Mouse (Mus musculus) heart, postnatal 25 days (tissue): Measurements from ENCODE around the gene Bmp10. TPM values are rescaled to one million over a fixed set of nuclear protein-coding genes. Genes with fewer than 3 reads are reported as not detected.

Experiments
- DNase-seq: peaks from one replicate; pipeline ENCODE4 v3.0.0; 2022; ENCODE audit warnings: low spot score
- intact Hi-C: fragments of 180-260 bp; cut with DNase I; formaldehyde crosslinking; loops from one replicate; pipeline ENCODE4 v1.15.1; 2025
- total RNA-seq, 2 experiments: library from RNA; stranded (reverse); gene quantifications; 2 replicates each; pipeline ENCODE4 v1.2.3; 2021

Bmp10 gene
- 10 to 100 TPM; 55.6 to 58.8 TPM for total RNA-seq

DNA sequence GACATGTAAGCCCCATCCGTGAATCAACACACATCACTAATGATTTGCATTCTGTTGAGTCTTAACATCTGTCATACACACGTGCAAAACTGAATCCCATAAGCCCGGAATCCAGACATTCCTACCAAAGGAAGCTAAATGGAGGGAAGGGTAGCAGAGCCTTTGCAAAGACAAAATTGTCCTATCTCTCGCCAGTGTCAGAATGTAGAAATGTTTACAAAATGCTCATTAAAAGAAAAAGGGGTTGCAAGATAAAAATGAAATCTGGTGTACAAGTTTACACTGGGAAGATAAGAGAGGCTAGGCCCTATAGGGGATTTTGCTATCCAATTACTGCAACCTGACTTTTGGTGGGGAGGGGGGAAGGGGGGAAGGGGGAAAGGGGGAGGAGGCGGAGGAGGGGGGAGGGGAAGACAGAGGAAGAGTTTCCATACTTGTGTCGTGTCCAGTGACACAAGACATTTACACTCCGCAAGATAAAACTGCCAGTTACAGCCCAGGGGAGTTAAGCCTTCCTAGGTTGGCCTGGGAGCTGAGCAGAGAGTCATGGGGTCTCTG, at the start of gene Bmp10:
Bmp10 (plus strand) TSS at position 508 of the 558 bp plus-strand sequence.
- intact Hi-C loops, result no loop called here

DNA sequence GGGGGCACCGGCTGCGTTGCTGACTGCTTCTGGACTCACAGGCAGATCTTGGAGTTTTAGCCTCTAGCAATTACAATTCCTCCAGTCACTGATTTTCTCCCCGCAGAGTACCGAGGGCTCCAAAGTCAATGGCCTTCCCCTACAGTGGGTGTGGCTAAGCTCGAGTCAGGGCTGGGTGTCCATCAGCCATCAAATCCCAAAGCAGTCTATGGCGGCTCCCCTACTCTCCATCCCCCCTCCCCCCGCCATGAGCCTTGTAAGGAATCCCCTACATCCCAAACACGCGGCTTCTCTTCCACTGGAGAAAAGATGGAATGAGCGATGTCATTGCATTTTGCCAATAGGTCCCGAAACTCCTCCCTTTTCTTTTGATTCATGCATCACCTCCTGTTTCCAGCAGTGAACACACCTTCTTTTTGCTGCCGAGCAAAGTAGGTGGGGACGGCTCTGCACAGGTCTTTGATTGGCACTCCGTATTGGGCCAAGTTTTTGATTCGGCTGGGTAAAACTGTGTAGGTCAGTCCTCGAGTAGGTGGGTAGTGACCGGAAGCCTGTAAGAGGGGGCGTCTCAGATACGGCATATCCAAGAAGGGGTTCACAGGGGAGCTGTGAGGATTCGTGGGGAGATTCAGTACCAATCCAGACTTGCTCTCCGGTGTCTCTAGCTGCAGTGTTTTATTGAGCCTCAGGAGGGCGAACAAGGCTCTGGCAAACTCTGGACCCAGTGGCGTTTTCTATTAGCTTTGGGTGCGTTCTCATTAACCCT, 44.7 kb upstream of the Bmp10 start:
- intact Hi-C loops, result no loop called here
- no peak for DNase-seq

More for the DNA sequence above, at the start of gene Bmp10:
- DNase-seq, result no peak

DNA sequence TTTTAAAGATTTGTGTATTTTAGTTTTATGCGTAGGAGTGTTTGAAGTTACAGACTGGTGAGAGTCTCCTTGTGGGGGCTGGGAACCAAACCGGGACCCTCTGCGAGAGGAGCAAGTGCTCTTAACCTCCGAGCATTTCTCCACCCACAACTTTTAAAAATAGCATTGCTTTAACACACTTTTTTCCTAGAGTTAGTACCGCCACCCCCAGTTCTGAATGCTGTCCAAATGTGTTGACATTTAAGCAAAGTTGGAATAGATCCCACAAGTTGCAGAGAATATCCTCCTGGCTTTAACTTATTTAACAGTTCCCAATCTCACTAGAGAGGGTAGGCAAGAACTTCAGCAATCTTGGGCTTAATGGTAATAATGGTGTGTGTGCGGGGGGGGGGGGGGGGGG, 44.0 kb upstream of the Bmp10 start:
- intact Hi-C loops, result no loop called here

DNA sequence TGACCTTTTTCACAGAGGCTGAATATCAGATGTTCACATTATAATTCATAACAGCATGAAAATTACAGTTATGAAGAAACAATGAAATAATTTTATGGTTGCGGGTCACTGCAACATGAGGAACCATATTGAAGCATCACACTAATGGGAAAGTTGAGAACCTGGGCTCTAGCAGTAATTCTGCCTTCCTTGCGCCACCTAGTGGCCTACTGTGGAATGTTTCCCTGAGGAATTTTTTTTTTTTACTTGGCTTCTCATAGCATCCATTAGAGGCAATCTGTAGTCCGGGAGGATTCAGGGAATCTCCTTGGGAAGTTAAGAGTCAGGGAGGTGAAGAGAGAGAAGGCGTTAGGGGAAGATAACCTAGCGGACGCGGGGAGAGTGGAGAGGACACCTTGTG, 42.6 kb upstream of the Bmp10 start:
- intact Hi-C loops, result loop anchor here (1.0 kb wide), 1 partner anchor 285 kb away; no protein-coding TSS in a partner anchor
- no peak for DNase-seq

More for the DNA sequence above, 44.0 kb upstream of the Bmp10 start:
- DNase-seq, result no peak

GRCm38 (mm10) chr6:87386681-87387080, 42.1 kb upstream of the Bmp10 start:
- intact Hi-C loops, result loop anchor here (1.0 kb wide), 1 partner anchor 285 kb away; no protein-coding TSS in a partner anchor
- DNase-seq, result no peak

DNA sequence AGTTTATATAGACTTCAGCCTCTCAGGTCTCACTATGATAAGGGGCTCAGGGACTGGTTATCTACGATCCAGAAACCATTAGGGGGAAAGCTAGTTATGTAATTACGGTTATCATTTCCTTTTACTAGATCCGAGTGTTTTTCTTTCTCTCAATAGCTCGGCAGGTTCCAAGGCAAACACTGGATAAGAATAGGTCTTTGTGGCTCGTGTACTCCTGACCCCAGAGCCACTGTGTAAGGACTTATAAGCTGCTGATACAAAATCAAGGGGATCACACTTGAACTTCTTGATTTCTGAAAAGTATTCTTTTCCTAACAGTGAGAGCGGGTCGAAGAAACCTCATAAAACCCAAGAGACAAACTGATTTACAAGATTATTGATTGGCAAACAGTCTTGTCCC, 39.9 kb upstream of the Bmp10 start, which contains the start of gene Gkn3:
Gkn3 (minus strand) TSS at position 59 of the 400 bp plus-strand sequence.
- no peak for DNase-seq
- intact Hi-C loops, result no loop called here

DNA sequence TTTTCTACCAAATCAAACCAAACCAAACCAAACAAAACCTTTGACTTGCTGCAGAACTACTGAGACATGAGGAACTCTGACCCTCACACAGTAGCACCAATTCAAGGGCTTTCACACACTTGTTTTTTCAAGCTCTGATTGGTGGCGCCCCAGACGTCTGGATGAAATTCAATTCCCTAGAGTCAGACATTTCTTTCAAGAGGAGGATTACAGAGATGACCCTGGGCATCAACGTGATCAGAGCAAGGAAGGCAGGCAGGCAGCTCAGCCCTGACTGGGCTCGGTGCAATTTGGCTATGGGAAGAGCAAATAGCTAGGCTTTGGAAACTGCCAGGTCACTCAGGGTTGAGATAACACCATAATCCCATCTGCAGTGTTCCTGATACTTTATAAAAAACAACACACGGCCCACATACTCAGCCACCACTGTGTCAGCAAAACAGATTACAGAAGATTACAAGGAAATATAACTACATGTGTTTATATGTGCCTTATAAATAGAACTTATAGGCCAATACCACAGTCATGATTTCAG, 39.3 kb upstream of the Bmp10 start:
- DNase-seq, result no peak
- intact Hi-C loops, result no loop called here

GRCm38 (mm10) chr6:87393466-87394205, 35.2 kb upstream of the Bmp10 start:
- DNase-seq, result no peak
- intact Hi-C loops, result no loop called here

DNA sequence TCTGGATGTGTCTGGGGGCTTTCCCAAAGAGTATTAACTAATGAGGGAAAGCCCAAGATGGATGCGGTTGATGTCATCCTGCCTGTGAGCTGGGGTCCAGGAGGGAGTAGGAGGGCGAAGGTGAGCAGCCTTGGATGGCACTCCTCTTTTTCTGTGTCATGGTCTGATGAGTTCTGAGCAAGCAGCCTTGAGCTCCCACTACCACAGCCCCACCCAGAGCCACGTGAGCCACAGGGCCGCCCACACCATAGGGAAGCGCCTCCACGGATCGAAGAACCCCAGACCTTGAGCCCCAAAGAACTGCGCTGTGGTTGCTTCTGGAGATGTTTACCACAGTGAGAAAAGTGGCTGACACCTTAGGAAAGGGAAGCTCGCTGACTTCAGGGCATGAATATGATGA, 34.0 kb upstream of the Bmp10 start:
- DNase-seq, result no peak
- intact Hi-C loops, result loop anchor here (5.0 kb wide), 3 partner anchors 58 to 278 kb away; partner anchors contain the start of gene Aplf

GRCm38 (mm10) chr6:87399137-87399536, 29.7 kb upstream of the Bmp10 start:
- no peak for DNase-seq
- intact Hi-C loops, result loop anchor here (5.0 kb wide), 3 partner anchors 53 to 273 kb away; partner anchors contain the start of gene Aplf

DNA sequence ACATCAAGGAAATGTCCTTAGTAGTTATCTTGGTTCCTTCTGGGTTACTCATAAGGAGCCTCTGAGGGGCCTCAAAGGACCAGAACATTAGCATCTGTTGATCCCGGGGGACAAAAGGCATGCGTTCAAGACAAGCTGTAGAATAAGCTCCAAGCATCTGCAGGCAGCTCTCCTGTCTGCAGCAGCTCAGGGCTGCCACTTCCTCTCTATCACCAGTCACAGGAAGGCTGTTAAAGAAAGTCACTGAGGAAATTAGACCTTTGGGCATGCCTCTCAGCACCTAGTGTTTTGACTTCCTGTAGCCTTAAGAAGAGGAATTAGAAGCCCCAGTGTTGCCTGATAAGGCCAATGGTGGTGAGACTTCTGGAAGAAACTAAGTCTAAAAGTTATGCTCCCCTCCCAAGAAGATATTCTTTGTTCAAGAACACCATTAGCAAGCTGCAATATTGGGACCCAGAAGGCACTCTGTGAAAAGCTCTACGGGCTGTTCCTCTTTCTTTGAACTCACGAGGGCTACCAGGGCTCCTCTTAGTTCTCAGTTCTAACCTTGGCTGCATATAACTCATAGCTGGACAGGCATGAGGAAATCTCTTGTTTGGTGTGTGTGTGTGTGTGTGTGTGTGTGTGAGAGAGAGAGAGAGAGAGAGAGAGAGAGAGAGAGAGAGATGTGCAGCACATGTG, 28.8 kb upstream of the Bmp10 start:
- intact Hi-C loops, result loop anchor here (5.0 kb wide), 3 partner anchors 52 to 272 kb away; partner anchors contain the start of gene Aplf
- no peak for DNase-seq

- no peak for DNase-seq
- intact Hi-C loops, result no loop called here
Observed at GRCm38 (mm10) chr6:87401456-87401855, 27.3 kb upstream of the Bmp10 start.

DNA sequence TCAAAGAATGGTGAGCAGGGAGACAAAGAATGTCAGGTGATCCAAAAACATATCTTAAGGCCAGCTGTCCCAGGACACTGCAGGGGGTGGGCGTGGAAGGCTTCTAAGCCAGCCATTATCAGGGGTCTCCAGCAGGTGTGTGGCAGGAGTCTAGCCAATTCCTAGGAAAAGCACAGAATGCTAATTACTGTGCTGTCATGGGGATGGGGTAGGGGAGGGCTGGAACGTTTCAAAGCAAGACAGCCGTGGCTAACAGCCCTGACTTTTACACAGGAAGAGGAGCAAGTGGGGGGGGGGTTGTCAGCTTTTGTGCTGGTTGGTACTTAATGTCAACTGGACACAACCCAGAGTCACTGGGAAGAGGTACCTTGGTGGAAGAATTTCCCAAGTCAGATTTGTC, 16.8 kb upstream of the Bmp10 start:
- DNase-seq, result no peak
- intact Hi-C loops, result no loop called here

DNA sequence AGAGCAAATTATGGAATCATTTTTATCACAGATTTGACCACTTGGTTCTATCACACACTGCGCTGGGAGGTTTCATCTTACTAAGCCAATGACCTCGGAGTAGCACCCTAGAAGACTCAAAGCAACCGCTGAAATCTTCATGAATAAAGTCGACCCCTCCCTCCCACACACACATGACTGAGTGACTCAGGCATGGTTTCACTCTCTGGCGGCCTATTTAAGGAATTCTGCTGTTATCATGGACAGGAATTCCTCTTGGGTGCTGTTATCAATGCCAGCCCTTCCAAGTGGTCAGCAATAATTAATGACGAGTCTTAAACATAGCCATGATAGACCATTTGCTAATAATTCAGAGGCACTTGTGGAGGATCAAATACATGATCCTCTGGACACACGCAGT, 6.5 kb upstream of the Bmp10 start:
- DNase-seq, result no peak

GRCm38 (mm10) chr6:87424037-87424816, 4.6 kb upstream of the Bmp10 start:
- intact Hi-C loops, result no loop called here
- no peak for DNase-seq

More for the DNA sequence above, 6.5 kb upstream of the Bmp10 start:
- intact Hi-C loops, result no loop called here

GRCm38 (mm10) chr6:87426954-87427353, 1.8 kb upstream of the Bmp10 start:
- no peak for DNase-seq
- intact Hi-C loops, result no loop called here

DNA sequence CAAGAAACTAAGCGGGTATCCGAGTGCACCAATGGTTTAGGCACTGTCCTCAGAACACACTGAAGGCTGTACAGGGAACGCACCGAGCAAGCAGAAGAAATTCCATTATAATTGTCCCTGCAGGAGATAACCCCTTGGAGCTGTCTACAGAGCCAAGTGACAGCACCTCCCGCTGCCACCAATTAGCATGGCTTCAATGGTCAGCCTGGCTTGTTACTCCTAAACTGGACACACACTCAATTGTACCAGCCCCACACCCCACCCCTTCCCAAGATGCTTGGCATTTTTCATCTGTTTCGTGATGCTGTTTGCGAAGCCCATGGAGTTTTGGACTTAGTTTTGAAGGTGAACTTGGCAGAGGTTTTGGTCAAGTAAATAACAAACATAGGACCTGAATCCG, 1.2 kb upstream of the Bmp10 start:
- intact Hi-C loops, result no loop called here
- DNase-seq, result no peak

- DNase-seq, result no peak
- intact Hi-C loops, result no loop called here
Observed at GRCm38 (mm10) chr6:87435791-87436190, 7.0 kb downstream of the Bmp10 start.

GRCm38 (mm10) chr6:87436745-87437144, 8.0 kb downstream of the Bmp10 start:
- no peak for DNase-seq
- intact Hi-C loops, result no loop called here
